Mouse (Mus musculus): ENCODE measurements around the gene Lama5. TPM values are rescaled to one million over a fixed set of nuclear protein-coding genes. Genes with fewer than 3 reads are reported as not detected.
A peak's percentile ranks its signal among the peaks of the same experiment; 100 is the strongest.

The Lama5 gene
- polyA plus RNA-seq, 1 experiment, result 47.4 TPM

DNA sequence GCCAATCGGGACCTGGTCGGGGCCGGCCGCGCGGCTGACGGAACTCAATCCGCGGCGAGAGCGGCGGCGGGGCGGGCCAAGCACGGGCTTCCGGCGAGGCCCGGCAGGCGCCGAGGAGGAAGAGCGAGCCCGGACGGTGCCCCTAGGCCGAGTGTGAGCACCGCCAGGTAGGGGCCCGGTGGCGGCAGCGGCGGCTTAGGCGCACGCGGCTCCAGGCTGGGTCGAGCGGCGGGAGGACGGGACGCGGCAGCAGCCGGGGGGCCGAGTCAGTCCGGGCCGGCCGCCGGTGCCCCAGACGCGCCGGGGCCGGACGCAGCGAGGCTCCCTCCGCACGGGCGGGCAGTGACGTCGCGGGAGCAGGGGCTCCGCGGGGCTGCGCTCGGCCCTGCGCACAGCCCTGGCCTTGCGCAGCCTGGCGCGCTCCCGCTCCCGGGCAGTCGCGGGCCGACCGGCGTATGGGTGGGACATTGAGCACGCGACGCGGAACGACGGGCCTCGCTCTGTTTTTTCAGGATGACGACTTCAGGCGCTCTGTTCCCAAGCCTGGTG, 54.1 kb downstream of the Lama5 start:
- Histone ChIP-seq H3ac (ENCODE audit: control insufficient read depth, insufficient read length, low read depth) (peak overlapping the region; percentile 77), H3K36me3 (ENCODE audit: control insufficient read depth, insufficient read depth) (peaks cover 45% of the 10 kb centered on the region), H3K4me3 (ENCODE audit: insufficient read depth, poor library complexity, severe bottlenecking) (peak overlapping the region; percentile 96), H3K79me3 (ENCODE audit: low read depth) (peaks cover 33% of the 10 kb centered on the region), H3K27me3 (ENCODE audit: control insufficient read depth, insufficient read depth, insufficient read length) (no peaks in the 10 kb centered on the region), H3K79me2 (ENCODE audit: control insufficient read depth, insufficient read depth) (peaks cover 48% of the 10 kb centered on the region)
- TF ChIP-seq CEBPB (IDR thresholded peaks at IDR 0.05; ENCODE audit: low read depth) (no peak), CTCF (IDR thresholded peaks at IDR 0.05; ENCODE audit: control insufficient read depth, insufficient read depth, insufficient read length) (no peak), MYOG (IDR thresholded peaks at IDR 0.05; ENCODE audit: control insufficient read depth, extremely low read depth, insufficient read length) (no peak), MYOD1 (IDR thresholded peaks at IDR 0.05; ENCODE audit: control insufficient read depth, insufficient read length, low read depth) (no peak), USF1 (IDR thresholded peaks at IDR 0.05; ENCODE audit: low read depth) (no peak), MAX (IDR thresholded peaks at IDR 0.05) (no peak), FOSL1 (IDR thresholded peaks at IDR 0.05; ENCODE audit: insufficient read depth, low read length, poor library complexity, severe bottlenecking) (no peak)

DNA sequence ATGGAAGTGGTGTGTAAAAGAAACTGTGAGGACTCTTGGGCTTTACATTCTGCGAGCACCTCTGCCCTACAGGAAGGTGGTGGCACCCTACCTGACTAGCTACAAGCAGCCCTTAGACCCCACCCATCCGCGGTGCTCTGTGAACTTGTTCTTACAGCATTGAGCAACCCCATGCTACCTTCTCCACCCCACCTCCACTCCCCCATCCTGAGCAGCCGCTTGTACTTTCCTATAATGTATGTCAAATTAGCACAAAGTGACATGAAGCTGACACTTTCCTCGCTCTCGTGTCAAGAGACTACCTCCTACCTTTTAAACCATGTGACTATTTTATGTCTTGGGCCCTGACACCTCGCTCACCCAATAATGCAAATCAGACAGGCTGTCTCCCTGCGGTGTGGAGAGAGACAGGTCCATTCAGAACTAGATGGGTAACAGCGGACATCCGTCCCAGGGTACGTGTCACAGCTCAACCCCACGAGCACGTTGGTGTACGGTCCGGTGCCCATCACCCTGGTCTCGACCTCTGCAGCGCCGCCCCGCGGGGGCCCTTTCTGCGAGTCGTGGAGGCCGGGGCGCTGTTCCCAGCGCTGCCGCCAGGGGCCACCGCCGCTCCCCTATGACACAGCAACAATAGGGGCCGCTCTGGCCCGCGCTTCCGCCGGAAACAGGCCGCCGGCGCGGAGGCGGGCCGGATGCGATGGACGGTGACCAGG, 54.7 kb downstream of the Lama5 start, which contains the start of gene Adrm1:
Adrm1 (plus strand) TSS at position 680 of the 716 bp plus-strand sequence.
- Histone ChIP-seq H3K79me2 (ENCODE audit: control insufficient read depth, insufficient read depth) (peaks cover 45% of the 10 kb centered on the region), H3K36me3 (ENCODE audit: control insufficient read depth, insufficient read depth) (peaks cover 39% of the 10 kb centered on the region), H3K4me3 (ENCODE audit: insufficient read depth, poor library complexity, severe bottlenecking) (peak within 1 kb of the TSS; percentile 96), H3K27me3 (ENCODE audit: control insufficient read depth, insufficient read depth, insufficient read length) (no peaks in the 10 kb centered on the region), H3K79me3 (ENCODE audit: low read depth) (peaks cover 33% of the 10 kb centered on the region), H3ac (ENCODE audit: control insufficient read depth, insufficient read length, low read depth) (peak within 1 kb of the TSS; percentile 77)
- TF ChIP-seq MYOD1 (IDR thresholded peaks at IDR 0.05; ENCODE audit: control insufficient read depth, insufficient read length, low read depth) (no peak), CTCF (IDR thresholded peaks at IDR 0.05; ENCODE audit: control insufficient read depth, insufficient read depth, insufficient read length) (peak; percentile 99), MYOG (IDR thresholded peaks at IDR 0.05; ENCODE audit: control insufficient read depth, extremely low read depth, insufficient read length) (no peak), MAX (IDR thresholded peaks at IDR 0.05) (peak; percentile 82), CEBPB (IDR thresholded peaks at IDR 0.05; ENCODE audit: low read depth) (no peak), FOSL1 (IDR thresholded peaks at IDR 0.05; ENCODE audit: insufficient read depth, low read length, poor library complexity, severe bottlenecking) (no peak)

GRCm38 (mm10) chr2:180170151-180170805, 55.4 kb downstream of the Lama5 start:
- H3K4me3 ChIP-seq (ENCODE audit: insufficient read depth, poor library complexity, severe bottlenecking), result no peak overlapping the region
- TF ChIP-seq MYOD1 (IDR thresholded peaks at IDR 0.05; ENCODE audit: control insufficient read depth, insufficient read length, low read depth) (no peak), CEBPB (IDR thresholded peaks at IDR 0.05; ENCODE audit: low read depth) (no peak), FOSL1 (IDR thresholded peaks at IDR 0.05; ENCODE audit: insufficient read depth, low read length, poor library complexity, severe bottlenecking) (no peak), CTCF (IDR thresholded peaks at IDR 0.05; ENCODE audit: control insufficient read depth, insufficient read depth, insufficient read length) (no peak), MAX (IDR thresholded peaks at IDR 0.05) (no peak), MYOG (IDR thresholded peaks at IDR 0.05; ENCODE audit: control insufficient read depth, extremely low read depth, insufficient read length) (no peak), USF1 (IDR thresholded peaks at IDR 0.05; ENCODE audit: low read depth) (no peak)
- H3K27me3 ChIP-seq (ENCODE audit: control insufficient read depth, insufficient read depth, insufficient read length), result no peaks in the 10 kb centered on the region
- peaks cover 33% of the 10 kb centered on the region for H3K79me3 ChIP-seq (ENCODE audit: low read depth)
- H3K36me3 ChIP-seq (ENCODE audit: control insufficient read depth, insufficient read depth), result peaks cover 32% of the 10 kb centered on the region
- H3ac ChIP-seq (ENCODE audit: control insufficient read depth, insufficient read length, low read depth), result no peak overlapping the region
- H3K79me2 ChIP-seq (ENCODE audit: control insufficient read depth, insufficient read depth), result peaks cover 40% of the 10 kb centered on the region

- Histone ChIP-seq H3K79me2 (ENCODE audit: control insufficient read depth, insufficient read depth) (peaks cover 6% of the 10 kb centered on the region), H3K27me3 (ENCODE audit: control insufficient read depth, insufficient read depth, insufficient read length) (no peaks in the 10 kb centered on the region), H3K4me3 (ENCODE audit: insufficient read depth, poor library complexity, severe bottlenecking) (no peak overlapping the region), H3ac (ENCODE audit: control insufficient read depth, insufficient read length, low read depth) (no peak overlapping the region), H3K36me3 (ENCODE audit: control insufficient read depth, insufficient read depth) (no peaks in the 10 kb centered on the region), H3K79me3 (ENCODE audit: low read depth) (peaks cover 2% of the 10 kb centered on the region)
- TF ChIP-seq MAX (IDR thresholded peaks at IDR 0.05), result no peak
- TF ChIP-seq MYOD1 (IDR thresholded peaks at IDR 0.05; ENCODE audit: control insufficient read depth, insufficient read length, low read depth), result no peak
- TF ChIP-seq USF1 (IDR thresholded peaks at IDR 0.05; ENCODE audit: low read depth), result no peak
- TF ChIP-seq MYOG (IDR thresholded peaks at IDR 0.05; ENCODE audit: control insufficient read depth, extremely low read depth, insufficient read length), result no peak
- no peak for TF ChIP-seq CTCF (IDR thresholded peaks at IDR 0.05; ENCODE audit: control insufficient read depth, insufficient read depth, insufficient read length)
- no peak for TF ChIP-seq CEBPB (IDR thresholded peaks at IDR 0.05; ENCODE audit: low read depth)
- no peak for TF ChIP-seq FOSL1 (IDR thresholded peaks at IDR 0.05; ENCODE audit: insufficient read depth, low read length, poor library complexity, severe bottlenecking)
These were observed 58.8 kb downstream of the Lama5 start for GRCm38 (mm10) chr2:180166869-180167268.

DNA sequence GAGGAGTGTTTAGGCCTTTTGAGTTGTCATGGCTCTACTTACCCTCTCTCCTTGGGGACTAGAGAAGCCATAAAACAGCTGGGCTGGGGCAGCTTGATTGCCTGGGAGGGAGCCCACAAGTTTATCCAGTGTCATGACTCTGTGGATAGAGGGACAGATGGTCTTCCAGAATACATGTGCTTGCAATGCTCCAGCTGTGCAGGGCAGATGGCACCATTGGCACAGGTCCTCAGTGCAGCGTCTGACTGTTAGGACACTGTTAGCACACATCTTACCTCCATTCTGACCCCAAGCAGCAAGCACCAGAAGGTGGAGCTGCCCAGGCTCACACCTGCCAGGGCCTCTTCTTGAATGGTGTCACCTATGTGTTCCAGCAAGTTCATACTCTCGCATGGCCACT, 59.8 kb downstream of the Lama5 start:
- Histone ChIP-seq H3ac (ENCODE audit: control insufficient read depth, insufficient read length, low read depth) (no peak overlapping the region), H3K36me3 (ENCODE audit: control insufficient read depth, insufficient read depth) (no peaks in the 10 kb centered on the region), H3K4me3 (ENCODE audit: insufficient read depth, poor library complexity, severe bottlenecking) (no peak overlapping the region), H3K79me3 (ENCODE audit: low read depth) (no peaks in the 10 kb centered on the region), H3K79me2 (ENCODE audit: control insufficient read depth, insufficient read depth) (no peaks in the 10 kb centered on the region), H3K27me3 (ENCODE audit: control insufficient read depth, insufficient read depth, insufficient read length) (no peaks in the 10 kb centered on the region)
- no peak for TF ChIP-seq CTCF (IDR thresholded peaks at IDR 0.05; ENCODE audit: control insufficient read depth, insufficient read depth, insufficient read length)
- no peak for TF ChIP-seq CEBPB (IDR thresholded peaks at IDR 0.05; ENCODE audit: low read depth)
- no peak for TF ChIP-seq MYOD1 (IDR thresholded peaks at IDR 0.05; ENCODE audit: control insufficient read depth, insufficient read length, low read depth)
- no peak for TF ChIP-seq MAX (IDR thresholded peaks at IDR 0.05)
- no peak for TF ChIP-seq USF1 (IDR thresholded peaks at IDR 0.05; ENCODE audit: low read depth)
- TF ChIP-seq FOSL1 (IDR thresholded peaks at IDR 0.05; ENCODE audit: insufficient read depth, low read length, poor library complexity, severe bottlenecking), result no peak
- no peak for TF ChIP-seq MYOG (IDR thresholded peaks at IDR 0.05; ENCODE audit: control insufficient read depth, extremely low read depth, insufficient read length)

Data from C2C12 (cell line).